Mouse (Mus musculus) forebrain, embryonic 10.5 days (tissue): Measurements from ENCODE around the gene Gm37240. TPM values are rescaled to one million over a fixed set of nuclear protein-coding genes. Genes with fewer than 3 reads are reported as not detected.

Source experiments
- DNase-seq: peaks from one replicate; pipeline ENCODE4 v3.0.0-alpha.2; 2017; ENCODE audit warnings: low spot score; ENCODE audit errors: extremely low spot score
- H3K27ac ChIP-seq: fragments of 300-500 bp; sonication (generic); 2 replicates; pipeline ENCODE4 v1.5.1; 2016; ENCODE audit warnings: mild to moderate bottlenecking
- H3K27me3 ChIP-seq: fragments of 300-500 bp; sonication (generic); 2 replicates; pipeline ENCODE4 v1.6.1; 2016; ENCODE audit warnings: mild to moderate bottlenecking; ENCODE audit not compliant: poor library complexity, severe bottlenecking
- H3K36me3 ChIP-seq: fragments of 300-500 bp; sonication (generic); replicated peaks from 2 replicates; pipeline ENCODE4 v1.6.1; 2016; ENCODE audit warnings: mild to moderate bottlenecking, moderate library complexity
- H3K4me1 ChIP-seq: fragments of 300-500 bp; sonication (generic); 2 replicates; pipeline ENCODE4 v1.6.1; 2016
- H3K4me3 ChIP-seq: fragments of 300-500 bp; sonication (generic); 2 replicates; pipeline ENCODE4 v1.5.1; 2016; ENCODE audit warnings: mild to moderate bottlenecking, moderate library complexity
- H3K9me3 ChIP-seq: fragments of 300-500 bp; sonication (generic); 2 replicates; pipeline ENCODE4 v1.6.1; 2016; ENCODE audit warnings: mild to moderate bottlenecking, moderate library complexity
- WGBS: fragments of 180-500 bp; shearing (Covaris S2); methylation state at CpG from one replicate; pipeline ENCODE4 v1.1.7; 2016; 5-methylcytosine and 5-hydroxymethylcytosine counted together
- polyA plus RNA-seq: library from polyadenylated mRNA; unstranded; fragments of >200 nt; fragmentation: Nextera tagmentation; extraction: Ambion mirVana; gene quantifications from 2 replicates; pipeline ENCODE4 v1.2.1, GENCODE M21; 2016

Gene Gm37240
- polyA plus RNA-seq, 1 experiment from 2014 or later, result 0.77 TPM

DNA sequence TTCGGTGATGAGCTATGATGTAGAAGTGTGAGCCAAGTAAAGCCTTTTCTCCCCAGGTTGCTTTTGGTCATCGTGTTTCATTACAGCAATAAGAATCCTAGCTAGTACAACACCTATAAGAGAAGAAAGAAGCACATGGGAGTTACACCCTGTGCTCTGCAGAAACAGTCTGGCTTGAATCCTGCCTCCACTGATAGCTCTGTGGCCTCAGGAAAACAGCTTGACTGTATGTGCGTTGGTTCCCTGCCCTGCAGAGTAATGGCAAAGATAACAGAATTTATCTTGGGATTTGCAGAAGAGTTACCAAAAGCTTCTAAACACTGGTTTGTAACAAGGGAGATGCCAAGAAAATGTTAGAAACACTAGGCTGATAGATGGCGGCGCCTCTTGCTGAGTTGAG lies 75.3 kb downstream of the Gm37240 start:
- H3K9me3 ChIP-seq, result no peaks in the 10 kb centered on the region
- DNase-seq, result no peak
- 93% methylated on average over 5 of the region's 5 CpGs for WGBS
- H3K4me3 ChIP-seq, result no peak overlapping the region
- no peaks in the 10 kb centered on the region; the same call in 1 of the 2 replicates for H3K4me1 ChIP-seq
- no peaks in the 10 kb centered on the region for H3K36me3 ChIP-seq
- no peaks in the 10 kb centered on the region for H3K27me3 ChIP-seq
- H3K27ac ChIP-seq, result no peak overlapping the region

DNA sequence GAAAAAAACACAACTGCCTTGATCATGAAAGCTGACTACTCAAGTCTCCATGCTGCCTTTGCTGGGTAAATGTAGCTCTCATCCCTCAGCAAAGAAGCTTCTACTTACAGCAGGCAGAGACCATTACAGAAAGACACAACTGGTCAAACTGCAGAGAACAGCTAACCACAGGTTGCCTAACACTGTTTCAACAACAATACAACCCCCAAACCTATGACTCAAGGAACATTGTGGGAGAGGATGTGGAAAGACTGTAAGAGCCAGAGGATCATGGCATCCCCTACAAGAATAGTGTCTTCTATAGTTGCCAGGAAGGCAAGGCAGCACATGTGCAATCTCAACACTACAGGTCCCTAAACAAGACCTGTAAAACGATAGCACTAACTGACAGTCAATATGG lies 94.2 kb downstream of the Gm37240 start:
- Histone ChIP-seq H3K9me3 (no peaks in the 10 kb centered on the region), H3K27ac (no peak overlapping the region), H3K36me3 (no peaks in the 10 kb centered on the region), H3K4me3 (no peak overlapping the region), H3K4me1 (no peaks in the 10 kb centered on the region), H3K27me3 (no peaks in the 10 kb centered on the region)
- DNase-seq, result no peak
- WGBS, result 88% methylated on average over 1 of the region's 1 CpGs

DNA sequence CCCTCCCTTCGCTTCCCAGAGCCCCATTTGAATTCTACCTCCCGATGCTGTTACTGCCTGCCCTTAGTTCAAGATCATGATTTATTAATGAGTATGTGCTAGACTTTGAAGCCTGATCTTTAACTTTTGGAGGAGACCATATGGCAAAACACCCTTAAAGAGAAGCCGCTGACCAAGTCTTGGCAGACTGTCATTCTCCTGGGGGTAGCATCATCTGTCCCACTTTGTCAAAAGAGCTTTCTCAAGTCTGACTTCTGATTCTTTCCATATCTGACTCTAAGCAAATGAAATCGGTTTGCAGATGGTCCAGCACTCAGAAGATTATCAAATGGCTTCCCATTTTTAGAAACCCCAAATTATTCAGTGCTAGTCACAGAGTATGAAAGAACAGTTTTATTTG lies 97.6 kb downstream of the Gm37240 start:
- Histone ChIP-seq H3K27ac (no peak overlapping the region), H3K9me3 (no peaks in the 10 kb centered on the region), H3K4me1 (no peaks in the 10 kb centered on the region), H3K4me3 (no peak overlapping the region), H3K36me3 (no peaks in the 10 kb centered on the region), H3K27me3 (no peaks in the 10 kb centered on the region)
- 87% methylated on average over 4 of the region's 4 CpGs for WGBS
- no peak for DNase-seq

DNA sequence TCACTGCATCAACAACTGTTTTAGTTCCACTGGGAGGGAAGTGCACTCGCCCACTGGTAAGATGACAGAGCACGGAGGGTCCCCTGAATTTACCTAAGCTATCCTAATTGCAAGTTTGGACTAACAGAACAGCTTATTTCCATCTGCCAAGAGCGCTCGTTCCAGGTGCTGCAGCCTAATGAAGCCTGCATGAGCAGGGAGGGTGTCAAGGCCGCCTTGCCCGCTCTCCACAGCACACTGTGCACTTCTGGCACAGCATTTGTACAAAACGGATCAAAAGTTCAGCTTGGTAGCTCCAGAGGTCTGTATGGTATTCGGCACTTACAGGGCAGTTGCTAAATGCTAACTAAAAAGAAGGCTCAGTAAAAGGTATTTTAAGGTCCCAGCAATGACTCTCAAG lies 100.8 kb downstream of the Gm37240 start:
- Histone ChIP-seq H3K4me3 (no peak overlapping the region), H3K4me1 (no peaks in the 10 kb centered on the region), H3K36me3 (no peaks in the 10 kb centered on the region), H3K27me3 (no peaks in the 10 kb centered on the region), H3K27ac (no peak overlapping the region), H3K9me3 (no peaks in the 10 kb centered on the region)
- no peak for DNase-seq
- 86% methylated on average over 8 of the region's 8 CpGs for WGBS

DNA sequence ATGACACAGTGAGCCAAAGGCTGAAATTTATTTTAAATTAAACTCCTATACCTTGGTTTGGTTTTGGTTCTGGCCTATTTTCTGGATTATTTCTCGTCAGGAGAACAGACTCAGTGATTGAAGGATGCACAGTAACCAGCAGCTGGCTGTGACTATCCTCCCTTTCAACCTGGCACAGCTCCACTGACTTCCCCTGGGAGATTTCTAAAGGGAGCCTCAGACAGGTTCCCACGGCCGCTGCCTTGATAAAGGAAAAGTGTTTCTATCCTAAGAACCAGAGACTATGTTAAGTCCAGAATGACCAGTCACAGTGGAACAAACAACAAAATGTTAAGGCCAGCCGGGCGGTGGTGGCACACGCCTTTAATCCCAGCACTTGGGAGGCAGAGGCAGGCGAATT lies 106.4 kb downstream of the Gm37240 start:
- Histone ChIP-seq H3K27ac (no peak overlapping the region), H3K9me3 (no peaks in the 10 kb centered on the region), H3K4me3 (no peak overlapping the region), H3K4me1 (no peaks in the 10 kb centered on the region; the same call in 1 of the 2 replicates), H3K27me3 (no peaks in the 10 kb centered on the region), H3K36me3 (no peaks in the 10 kb centered on the region)
- no peak for DNase-seq
- WGBS, result 90% methylated on average over 7 of the region's 7 CpGs

DNA sequence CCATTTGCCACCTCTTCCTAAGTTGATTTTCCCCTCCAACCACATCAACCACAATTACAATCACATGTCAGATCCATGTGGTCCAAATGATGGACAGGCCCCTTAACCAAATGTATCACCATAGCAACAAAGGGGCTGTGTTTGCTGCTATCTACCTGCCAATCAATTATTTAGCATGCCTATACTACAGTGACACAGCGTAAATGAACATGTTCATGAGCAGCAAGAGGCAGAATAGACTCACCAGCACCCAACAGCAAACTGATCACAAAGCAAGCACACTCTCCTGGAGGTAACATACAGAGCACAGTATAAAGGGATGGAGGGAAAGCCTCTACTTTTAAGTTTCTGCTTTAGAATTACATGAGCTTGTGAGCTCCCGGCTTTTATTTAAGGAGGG lies 107.0 kb downstream of the Gm37240 start:
- no peaks in the 10 kb centered on the region; the same call in 1 of the 2 replicates for H3K4me1 ChIP-seq
- H3K36me3 ChIP-seq, result no peaks in the 10 kb centered on the region
- H3K9me3 ChIP-seq, result no peaks in the 10 kb centered on the region
- 72% methylated on average over 2 of the region's 2 CpGs for WGBS
- H3K4me3 ChIP-seq, result no peak overlapping the region
- no peak for DNase-seq
- no peaks in the 10 kb centered on the region for H3K27me3 ChIP-seq
- no peak overlapping the region for H3K27ac ChIP-seq

DNA sequence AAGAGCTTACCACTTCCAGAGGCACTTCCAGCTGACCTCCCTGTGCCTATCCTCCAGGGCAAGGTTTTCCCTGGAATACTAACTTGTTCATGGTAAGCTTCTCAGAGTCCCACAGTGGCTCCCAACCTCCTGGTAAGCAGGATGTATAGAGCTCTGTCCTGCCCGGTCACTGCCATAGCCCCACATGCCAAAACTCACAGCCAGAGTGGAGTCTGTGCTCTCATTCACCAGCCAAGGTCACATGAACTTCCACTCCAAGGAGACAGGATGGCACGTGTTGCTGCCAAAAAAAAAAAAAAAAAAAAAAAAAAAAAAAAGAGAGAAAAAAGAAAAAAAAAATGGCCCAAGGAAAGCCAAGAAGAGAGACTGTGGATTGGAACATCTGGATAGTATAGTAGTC lies 109.5 kb downstream of the Gm37240 start:
- Histone ChIP-seq H3K4me3 (no peak overlapping the region), H3K36me3 (no peaks in the 10 kb centered on the region), H3K4me1 (no peaks in the 10 kb centered on the region; the same call in 1 of the 2 replicates), H3K27ac (no peak overlapping the region), H3K9me3 (no peaks in the 10 kb centered on the region), H3K27me3 (no peaks in the 10 kb centered on the region)
- no peak for DNase-seq
- WGBS, result 83% methylated on average over 2 of the region's 2 CpGs

DNA sequence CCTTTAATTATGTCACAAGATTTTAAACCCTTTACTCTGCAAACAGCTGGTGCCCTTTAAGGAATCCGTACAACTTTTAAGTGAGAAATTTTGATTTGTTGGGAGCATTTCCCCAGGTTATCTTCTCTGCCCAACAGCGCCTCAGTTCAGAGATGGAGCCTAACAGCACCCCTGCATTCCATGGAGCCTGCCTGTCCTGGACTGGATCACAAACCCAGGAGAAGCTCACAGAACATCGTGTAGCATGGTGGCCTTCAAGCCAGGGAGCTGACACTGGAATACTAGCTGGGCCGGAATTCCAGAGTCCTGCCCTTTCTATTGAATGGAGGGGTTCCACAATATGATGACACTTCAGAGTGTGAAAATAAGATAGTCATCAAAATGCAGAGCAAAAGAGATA lies 110.0 kb downstream of the Gm37240 start:
- WGBS, result 84% methylated on average over 4 of the region's 4 CpGs

DNA sequence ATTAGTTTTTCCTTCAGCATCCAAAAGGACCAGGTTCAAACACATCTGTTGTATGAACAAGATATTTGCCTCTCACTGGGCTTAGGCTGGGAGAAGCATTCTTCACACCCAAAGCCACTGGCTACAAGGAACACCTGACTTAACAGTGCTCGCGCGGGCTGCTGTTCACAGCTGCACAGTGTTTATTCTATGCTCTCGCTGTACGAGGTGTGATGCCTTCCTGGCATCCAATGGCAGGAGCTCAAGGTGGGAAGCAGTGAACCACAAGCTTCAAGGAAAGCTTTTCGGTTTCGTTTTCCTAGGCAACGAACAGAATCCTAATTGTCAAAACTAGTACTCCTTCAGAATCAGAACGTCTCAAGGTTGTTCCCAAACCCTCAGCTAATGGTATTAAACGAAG lies 110.6 kb downstream of the Gm37240 start:
- Histone ChIP-seq H3K36me3 (no peaks in the 10 kb centered on the region), H3K9me3 (no peaks in the 10 kb centered on the region), H3K27me3 (no peaks in the 10 kb centered on the region), H3K4me3 (no peak overlapping the region), H3K27ac (no peak overlapping the region), H3K4me1 (no peaks in the 10 kb centered on the region; the same call in 1 of the 2 replicates)
- no peak for DNase-seq
- 88% methylated on average over 10 of the region's 10 CpGs for WGBS

More for the DNA sequence above, 110.0 kb downstream of the Gm37240 start:
- Histone ChIP-seq H3K4me1 (no peaks in the 10 kb centered on the region; the same call in 1 of the 2 replicates), H3K9me3 (no peaks in the 10 kb centered on the region), H3K27me3 (no peaks in the 10 kb centered on the region), H3K27ac (no peak overlapping the region), H3K4me3 (no peak overlapping the region), H3K36me3 (no peaks in the 10 kb centered on the region)
- DNase-seq, result no peak

DNA sequence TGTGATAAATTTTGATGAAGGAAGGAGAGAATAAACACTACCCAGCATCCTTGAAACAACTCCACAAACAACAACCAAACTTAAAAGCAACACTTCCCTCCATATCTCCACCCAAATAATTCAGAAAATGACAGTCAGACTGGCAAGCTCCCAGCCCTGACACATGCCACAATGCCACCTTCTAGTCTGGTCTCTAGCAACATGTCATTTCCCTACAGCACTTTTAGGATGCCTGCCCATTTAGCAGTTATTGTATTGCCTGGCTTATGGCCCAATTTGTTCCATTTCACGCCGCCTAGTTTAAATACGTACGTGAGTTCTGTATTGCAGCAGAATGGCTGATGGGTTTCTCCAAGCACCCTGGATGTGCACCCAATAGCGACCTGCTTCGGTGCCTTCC lies 111.2 kb downstream of the Gm37240 start:
- Histone ChIP-seq H3K4me3 (no peak overlapping the region), H3K9me3 (no peaks in the 10 kb centered on the region), H3K4me1 (no peaks in the 10 kb centered on the region; the same call in 1 of the 2 replicates), H3K27ac (no peak overlapping the region), H3K36me3 (no peaks in the 10 kb centered on the region), H3K27me3 (no peaks in the 10 kb centered on the region)
- WGBS, result 93% methylated on average over 6 of the region's 6 CpGs
- no peak for DNase-seq

DNA sequence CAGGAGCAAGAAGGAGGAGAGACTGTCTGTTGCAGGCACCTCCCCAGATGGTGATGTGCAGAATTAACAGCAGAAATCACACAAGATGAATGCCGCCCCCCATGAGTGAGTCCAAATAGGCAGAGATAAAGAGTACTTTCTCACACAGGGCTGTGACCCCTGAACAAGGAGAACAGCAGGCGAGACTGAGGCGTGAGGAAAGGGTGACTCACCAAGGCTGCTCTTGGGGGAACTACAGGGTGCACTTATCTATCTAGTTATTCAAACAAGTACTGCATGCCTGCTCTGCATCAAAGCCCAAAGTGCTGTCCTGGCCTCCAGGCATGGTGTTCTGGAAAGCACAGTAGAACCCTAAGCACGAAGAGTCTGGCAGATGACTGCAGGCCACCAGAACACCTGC lies 113.4 kb downstream of the Gm37240 start:
- peaks cover 8% of the 10 kb centered on the region; the same call in 1 of the 2 replicates for H3K4me1 ChIP-seq
- no peak overlapping the region for H3K4me3 ChIP-seq
- no peak overlapping the region for H3K27ac ChIP-seq
- no peaks in the 10 kb centered on the region for H3K36me3 ChIP-seq
- WGBS, result 77% methylated on average over 4 of the region's 4 CpGs
- DNase-seq, result no peak
- no peaks in the 10 kb centered on the region for H3K27me3 ChIP-seq
- no peaks in the 10 kb centered on the region for H3K9me3 ChIP-seq

DNA sequence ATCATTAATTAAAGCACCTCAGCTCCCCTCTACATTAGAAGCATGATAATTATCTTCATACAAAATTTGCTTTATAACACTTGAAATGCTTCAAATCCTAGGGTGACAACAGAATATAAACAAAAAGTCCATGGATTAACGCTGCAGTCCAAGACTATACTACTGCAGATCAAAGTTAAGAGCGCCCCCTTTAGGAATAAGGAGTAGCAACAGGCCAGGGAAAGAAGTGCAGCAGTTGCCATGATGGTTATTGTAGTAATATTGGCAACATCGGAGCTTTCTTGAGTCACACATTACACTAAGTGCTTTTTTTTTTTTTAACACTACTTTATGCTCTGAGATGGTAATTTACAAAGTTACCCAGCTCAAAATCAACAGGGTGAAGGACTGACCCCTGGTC lies 113.9 kb downstream of the Gm37240 start:
- no peak for DNase-seq
- Histone ChIP-seq H3K36me3 (no peaks in the 10 kb centered on the region), H3K9me3 (no peaks in the 10 kb centered on the region), H3K27me3 (no peaks in the 10 kb centered on the region), H3K27ac (no peak overlapping the region), H3K4me3 (no peak overlapping the region), H3K4me1 (peaks cover 8% of the 10 kb centered on the region; the same call in 1 of the 2 replicates)
- 44% methylated on average over 3 of the region's 3 CpGs for WGBS

DNA sequence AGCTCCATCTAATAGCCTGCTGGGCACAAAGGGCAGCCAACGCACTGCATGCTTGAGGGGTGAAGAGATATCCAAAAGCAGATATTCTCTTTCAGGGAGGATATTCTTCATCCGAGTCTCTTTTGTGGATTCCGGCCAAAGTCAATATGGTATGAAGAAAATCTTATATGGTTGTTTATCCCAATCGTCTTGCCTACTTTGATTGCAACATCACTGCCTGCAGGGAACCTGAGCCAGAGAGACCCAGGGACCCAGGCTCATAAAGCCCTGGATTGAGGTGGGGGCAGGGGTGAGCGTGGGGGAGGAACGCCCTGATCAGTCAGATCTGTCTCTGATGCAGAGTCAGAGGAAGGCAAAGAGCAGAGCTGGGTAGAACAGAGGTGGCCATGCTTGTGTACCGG lies 122.4 kb downstream of the Gm37240 start:
- Histone ChIP-seq H3K36me3 (no peaks in the 10 kb centered on the region), H3K9me3 (no peaks in the 10 kb centered on the region), H3K4me1 (peaks cover 16% of the 10 kb centered on the region), H3K4me3 (peak overlapping the region; percentile 3; the same call in 1 of the 2 replicates), H3K27ac (no peak overlapping the region), H3K27me3 (no peaks in the 10 kb centered on the region; the same call in 1 of the 2 replicates)
- 54% methylated on average over 7 of the region's 7 CpGs for WGBS
- DNase-seq, result no peak
